Mouse (Mus musculus) liver, embryonic 16.5 days (tissue): ENCODE data around the gene Aox4. TPM values are rescaled to one million over a fixed set of nuclear protein-coding genes. Genes with fewer than 3 reads are reported as not detected.

Experiments
- ATAC-seq: fragments of 200-750 bp; cut with Nextera tagmentation; 2 replicates; pipeline ENCODE4 v1.8.0; 2017; ENCODE audit warnings: low read depth, mild to moderate bottlenecking, moderate number of reproducible peaks, moderate library complexity
- H3K27ac ChIP-seq: fragments of 300-500 bp; sonication (generic); 2 replicates; pipeline ENCODE4 v1.5.1; 2014; ENCODE audit warnings: mild to moderate bottlenecking, low read length
- H3K27me3 ChIP-seq: fragments of 300-500 bp; sonication (generic); 2 replicates; pipeline ENCODE4 v1.6.1; 2014; ENCODE audit warnings: low read depth, low read length, mixed read lengths; ENCODE audit not compliant: control insufficient read depth, insufficient read depth
- H3K36me3 ChIP-seq: fragments of 300-500 bp; sonication (generic); 2 replicates; pipeline ENCODE4 v1.6.1; 2014; ENCODE audit warnings: mild to moderate bottlenecking; ENCODE audit not compliant: control insufficient read depth, insufficient read depth
- H3K4me1 ChIP-seq: fragments of 300-500 bp; sonication (generic); 2 replicates; pipeline ENCODE4 v1.6.1; 2014; ENCODE audit warnings: low read depth, low read length, mixed read lengths; ENCODE audit not compliant: control insufficient read depth
- H3K4me2 ChIP-seq: fragments of 300-500 bp; sonication (generic); 2 replicates; pipeline ENCODE4 v1.6.1; 2014; ENCODE audit warnings: low read depth, low read length, mixed read lengths
- H3K4me3 ChIP-seq: fragments of 300-500 bp; sonication (generic); 2 replicates; pipeline ENCODE4 v1.5.1; 2014; ENCODE audit warnings: low read depth, mild to moderate bottlenecking, low read length
- H3K9ac ChIP-seq: fragments of 300-500 bp; sonication (generic); 2 replicates; pipeline ENCODE4 v1.6.1; 2014; ENCODE audit warnings: low read depth, low read length
- H3K9me3 ChIP-seq: fragments of 300-500 bp; sonication (generic); replicated peaks from 2 replicates; pipeline ENCODE4 v1.6.1; 2016; ENCODE audit warnings: low read length; ENCODE audit not compliant: control insufficient read depth
- WGBS: fragments of 180-500 bp; shearing (Covaris S2); extraction: QIAGEN DNeasy Blood & Tissue Kit; methylation state at CpG from one replicate; pipeline ENCODE4 v1.1.7; 2014; ENCODE audit not compliant: insufficient replicate concordance; 5-methylcytosine and 5-hydroxymethylcytosine counted together
- polyA plus RNA-seq: library from polyadenylated mRNA; unstranded; fragments of >200 nt; fragmentation: Nextera tagmentation; extraction: Ambion mirVana; gene quantifications from 2 replicates; pipeline ENCODE4 v1.2.1, GENCODE M21; 2015

The Aox4 gene
- polyA plus RNA-seq, 1 experiment from 2014 or later: 0.18 TPM

DNA sequence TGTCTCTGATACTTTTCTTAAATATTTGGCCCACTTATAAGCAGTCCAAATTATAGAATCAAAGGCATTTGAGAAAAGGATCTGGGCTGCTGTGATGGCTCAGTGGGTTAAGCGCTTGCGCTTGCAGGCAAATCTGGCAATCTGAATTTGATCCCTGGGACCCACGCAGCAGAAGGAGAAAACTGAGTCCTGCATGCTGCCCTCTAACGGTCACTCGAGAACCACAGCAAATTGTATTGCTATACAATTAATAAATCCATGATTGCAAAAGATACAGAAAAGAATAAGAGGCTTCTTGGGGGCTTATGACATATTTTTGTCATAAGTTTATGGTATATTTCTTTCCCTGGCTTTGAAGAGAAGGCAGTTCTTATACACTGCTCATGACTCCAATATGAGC is 25.2 kb downstream of the Aox4 start:
- Histone ChIP-seq H3K4me3 (no peak overlapping the region), H3K4me1 (no peaks in the 10 kb centered on the region; the same call in 1 of the 2 replicates), H3K4me2 (no peak overlapping the region), H3K27me3 (no peaks in the 10 kb centered on the region), H3K27ac (no peak overlapping the region), H3K36me3 (no peaks in the 10 kb centered on the region), H3K9me3 (no peaks in the 10 kb centered on the region), H3K9ac (no peak overlapping the region)
- no peak for ATAC-seq
- 44% methylated on average over 5 of the region's 5 CpGs for WGBS

DNA sequence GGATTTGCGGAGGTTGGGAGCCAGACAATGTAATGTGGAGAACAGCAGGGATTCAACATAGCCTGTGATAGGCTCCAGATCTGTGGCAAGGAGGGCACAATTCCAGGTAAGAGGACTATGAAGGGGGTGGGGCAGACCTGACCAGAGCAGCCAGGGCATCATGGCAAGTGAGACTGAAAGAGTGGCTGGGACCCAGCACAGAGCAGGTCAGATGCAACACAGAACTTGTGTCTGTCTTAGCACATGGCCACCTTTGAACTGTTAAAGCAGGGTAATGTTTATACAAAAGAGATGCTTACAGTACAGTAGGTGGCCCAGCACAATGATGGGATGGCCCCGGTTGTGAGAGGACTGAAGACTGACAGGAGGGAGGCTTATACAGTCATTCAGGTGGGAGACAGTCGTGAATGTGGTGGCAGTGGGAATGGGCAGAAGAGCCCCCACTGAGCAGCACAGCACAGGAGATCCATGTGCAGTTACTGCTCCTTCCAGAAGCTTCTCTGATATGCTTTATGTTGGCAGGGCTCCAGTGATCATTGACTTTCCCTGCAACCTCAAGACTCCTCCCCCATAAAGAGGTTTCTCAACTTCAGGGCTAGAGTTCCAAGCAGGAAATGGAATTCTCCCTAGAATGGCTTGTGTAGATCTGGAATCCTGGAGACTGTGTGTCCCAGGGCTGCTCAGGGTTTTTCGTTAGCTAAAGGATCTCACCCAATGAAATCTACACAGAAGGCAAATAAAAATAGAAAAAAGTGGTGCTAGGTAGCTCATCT is 27.5 kb downstream of the Aox4 start:
- Histone ChIP-seq H3K36me3 (no peaks in the 10 kb centered on the region), H3K4me2 (no peak overlapping the region), H3K27ac (no peak overlapping the region), H3K9ac (no peak overlapping the region), H3K4me3 (no peak overlapping the region), H3K9me3 (no peaks in the 10 kb centered on the region), H3K27me3 (no peaks in the 10 kb centered on the region), H3K4me1 (no peaks in the 10 kb centered on the region; the same call in 1 of the 2 replicates)
- 50% methylated on average over 4 of the region's 4 CpGs for WGBS
- 0 out of 2 replicates have a peak, but pooled peaks have one; percentile 9 for ATAC-seq

DNA sequence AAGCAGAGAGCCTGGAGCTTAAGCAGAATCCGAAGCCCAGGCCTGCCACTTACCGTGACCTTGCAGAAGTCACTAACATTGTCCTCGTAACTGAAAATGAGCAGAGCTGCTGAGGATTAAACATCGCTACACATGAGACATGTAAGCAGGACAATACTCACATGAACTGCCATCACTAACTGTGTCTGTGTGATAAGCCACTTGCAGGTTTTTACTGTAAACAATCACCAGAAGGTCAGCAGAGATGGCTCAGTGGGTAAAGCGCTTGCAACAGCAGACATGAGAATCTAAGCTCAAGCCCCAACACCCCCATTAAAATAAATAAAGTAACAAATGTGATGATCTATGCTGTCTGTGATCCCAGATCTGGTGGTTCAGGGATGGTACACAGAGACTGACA is 28.2 kb downstream of the Aox4 start:
- H3K4me3 ChIP-seq: no peak overlapping the region
- no peak for ATAC-seq

DNA sequence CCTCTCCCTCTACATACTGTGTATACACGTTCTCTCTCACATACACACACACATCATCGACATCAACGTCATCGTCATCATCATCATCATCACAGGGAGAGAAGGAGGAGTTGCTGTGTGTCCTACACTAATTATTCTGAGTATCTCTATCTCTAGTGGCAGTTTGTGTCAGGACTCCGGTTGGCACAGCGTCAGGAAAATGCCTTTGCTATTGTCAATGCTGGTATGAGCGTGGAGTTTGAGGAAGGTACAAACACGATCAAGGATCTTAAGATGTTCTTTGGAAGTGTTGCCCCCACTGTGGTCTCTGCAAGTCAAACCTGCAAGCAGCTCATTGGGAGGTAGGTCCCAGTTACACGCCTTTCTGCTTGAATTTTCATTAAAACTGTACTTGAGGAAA is 28.8 kb downstream of the Aox4 start:
- no peaks in the 10 kb centered on the region for H3K9me3 ChIP-seq
- H3K4me2 ChIP-seq: no peak overlapping the region
- WGBS: 70% methylated on average over 9 of the region's 9 CpGs
- no peak overlapping the region for H3K4me3 ChIP-seq
- no peak overlapping the region for H3K27ac ChIP-seq
- no peaks in the 10 kb centered on the region for H3K36me3 ChIP-seq
- H3K4me1 ChIP-seq: no peaks in the 10 kb centered on the region; the same call in 1 of the 2 replicates
- no peak for ATAC-seq
- H3K27me3 ChIP-seq: no peaks in the 10 kb centered on the region
- H3K9ac ChIP-seq: no peak overlapping the region

More for the DNA sequence above, 28.2 kb downstream of the Aox4 start:
- no peaks in the 10 kb centered on the region for H3K36me3 ChIP-seq
- H3K4me2 ChIP-seq: no peak overlapping the region
- H3K9ac ChIP-seq: no peak overlapping the region
- H3K9me3 ChIP-seq: no peaks in the 10 kb centered on the region
- H3K4me1 ChIP-seq: no peaks in the 10 kb centered on the region; the same call in 1 of the 2 replicates
- no peak overlapping the region for H3K27ac ChIP-seq
- H3K27me3 ChIP-seq: no peaks in the 10 kb centered on the region
- WGBS: 66% methylated on average over 5 of the region's 5 CpGs

DNA sequence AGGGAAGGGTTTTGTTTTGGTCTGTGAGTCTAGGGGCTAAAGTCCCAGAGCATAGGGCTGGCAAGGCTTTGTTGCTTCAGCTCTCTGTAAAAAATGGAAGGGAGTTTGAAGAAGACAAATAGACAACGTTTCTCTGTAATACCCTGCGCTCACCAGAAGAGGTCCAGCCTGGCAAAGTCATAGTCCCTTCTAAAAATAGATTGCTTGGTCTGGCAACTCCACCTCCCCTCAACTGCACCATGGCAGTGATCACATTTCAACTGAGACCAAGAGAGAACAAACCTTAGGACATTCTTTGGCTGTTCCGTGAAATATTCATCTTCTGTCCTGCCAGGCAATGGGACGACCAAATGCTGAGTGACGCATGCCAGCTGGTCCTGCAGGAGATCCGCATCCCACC is 30.1 kb downstream of the Aox4 start:
- Histone ChIP-seq H3K9ac (no peak overlapping the region), H3K27me3 (no peaks in the 10 kb centered on the region), H3K9me3 (no peaks in the 10 kb centered on the region), H3K4me1 (no peaks in the 10 kb centered on the region; the same call in 1 of the 2 replicates), H3K27ac (no peak overlapping the region), H3K4me3 (no peak overlapping the region), H3K36me3 (no peaks in the 10 kb centered on the region), H3K4me2 (no peak overlapping the region)
- no peak for ATAC-seq
- 54% methylated on average over 6 of the region's 6 CpGs for WGBS

DNA sequence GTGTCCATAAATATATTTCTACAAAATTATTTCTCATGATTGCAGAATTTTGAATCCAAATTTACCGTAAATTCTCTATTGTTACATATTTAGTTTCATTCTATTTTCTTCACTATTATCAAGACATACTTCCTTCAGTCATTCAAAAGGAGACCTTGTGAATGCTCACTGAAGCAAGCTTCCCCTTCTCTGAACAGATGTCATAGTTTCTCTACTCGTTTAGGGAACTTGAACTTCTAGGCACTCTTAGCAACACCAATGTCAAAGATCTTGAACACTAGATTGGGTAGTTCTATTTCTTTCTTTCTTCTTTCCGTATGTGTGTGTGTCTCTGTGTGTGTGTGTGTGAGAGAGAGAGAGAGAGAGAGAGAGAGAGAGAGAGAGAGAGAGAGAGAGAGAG is 34.3 kb downstream of the Aox4 start:
- H3K4me2 ChIP-seq: no peak overlapping the region
- no peaks in the 10 kb centered on the region for H3K4me1 ChIP-seq
- ATAC-seq: no peak
- 42% methylated on average over 3 of the region's 3 CpGs for WGBS
- H3K9me3 ChIP-seq: no peaks in the 10 kb centered on the region
- no peak overlapping the region for H3K4me3 ChIP-seq
- H3K27ac ChIP-seq: no peak overlapping the region
- no peak overlapping the region for H3K9ac ChIP-seq
- no peaks in the 10 kb centered on the region for H3K36me3 ChIP-seq
- H3K27me3 ChIP-seq: no peaks in the 10 kb centered on the region

DNA sequence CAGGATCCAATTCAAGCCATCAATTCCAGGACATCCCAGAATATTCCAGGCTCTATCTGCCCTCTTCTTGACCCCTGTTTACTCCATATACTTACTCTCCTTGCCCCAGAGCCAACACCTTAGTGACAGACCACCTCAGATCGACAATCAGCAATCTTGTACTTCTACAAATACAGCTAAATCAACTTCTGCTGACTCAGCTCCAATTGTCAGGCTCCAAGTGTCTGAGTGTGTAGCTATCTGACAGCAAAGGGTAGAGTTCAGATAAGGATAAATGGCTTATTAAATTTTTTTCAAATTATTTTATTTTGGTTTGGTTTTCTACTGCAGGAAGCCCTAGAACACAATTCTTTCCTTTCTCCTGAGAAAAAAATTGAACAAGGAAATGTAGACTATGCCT is 38.3 kb downstream of the Aox4 start:
- Histone ChIP-seq H3K27ac (no peak overlapping the region), H3K9ac (no peak overlapping the region), H3K27me3 (no peaks in the 10 kb centered on the region), H3K9me3 (no peaks in the 10 kb centered on the region), H3K36me3 (no peaks in the 10 kb centered on the region), H3K4me2 (no peak overlapping the region), H3K4me1 (no peaks in the 10 kb centered on the region), H3K4me3 (no peak overlapping the region)
- no peak for ATAC-seq
- 34% methylated on average over 1 of the region's 1 CpGs for WGBS

DNA sequence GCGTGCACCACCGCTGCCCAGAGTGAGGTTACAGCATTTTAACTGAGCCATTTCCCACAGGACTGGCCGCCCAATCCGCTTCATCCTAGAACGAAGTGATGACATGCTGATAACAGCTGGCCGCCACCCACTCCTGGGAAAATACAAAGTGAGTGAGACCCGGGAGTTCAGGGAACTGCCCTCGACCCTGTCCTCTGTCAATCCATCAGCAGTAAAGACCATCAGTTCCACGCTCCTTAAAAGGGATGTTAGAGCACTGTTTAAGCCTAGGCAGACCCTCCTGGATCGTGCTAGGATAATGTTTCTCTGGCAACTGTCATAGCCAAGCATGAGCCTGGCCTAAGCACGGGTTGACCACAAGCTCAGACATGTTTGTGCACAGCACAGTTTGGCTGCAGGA is 43.3 kb downstream of the Aox4 start:
- Histone ChIP-seq H3K4me1 (no peaks in the 10 kb centered on the region), H3K36me3 (no peaks in the 10 kb centered on the region), H3K9ac (no peak overlapping the region), H3K4me2 (no peak overlapping the region), H3K9me3 (no peaks in the 10 kb centered on the region), H3K4me3 (no peak overlapping the region), H3K27ac (no peak overlapping the region), H3K27me3 (no peaks in the 10 kb centered on the region)
- no peak for ATAC-seq
- WGBS: 56% methylated on average over 11 of the region's 11 CpGs

DNA sequence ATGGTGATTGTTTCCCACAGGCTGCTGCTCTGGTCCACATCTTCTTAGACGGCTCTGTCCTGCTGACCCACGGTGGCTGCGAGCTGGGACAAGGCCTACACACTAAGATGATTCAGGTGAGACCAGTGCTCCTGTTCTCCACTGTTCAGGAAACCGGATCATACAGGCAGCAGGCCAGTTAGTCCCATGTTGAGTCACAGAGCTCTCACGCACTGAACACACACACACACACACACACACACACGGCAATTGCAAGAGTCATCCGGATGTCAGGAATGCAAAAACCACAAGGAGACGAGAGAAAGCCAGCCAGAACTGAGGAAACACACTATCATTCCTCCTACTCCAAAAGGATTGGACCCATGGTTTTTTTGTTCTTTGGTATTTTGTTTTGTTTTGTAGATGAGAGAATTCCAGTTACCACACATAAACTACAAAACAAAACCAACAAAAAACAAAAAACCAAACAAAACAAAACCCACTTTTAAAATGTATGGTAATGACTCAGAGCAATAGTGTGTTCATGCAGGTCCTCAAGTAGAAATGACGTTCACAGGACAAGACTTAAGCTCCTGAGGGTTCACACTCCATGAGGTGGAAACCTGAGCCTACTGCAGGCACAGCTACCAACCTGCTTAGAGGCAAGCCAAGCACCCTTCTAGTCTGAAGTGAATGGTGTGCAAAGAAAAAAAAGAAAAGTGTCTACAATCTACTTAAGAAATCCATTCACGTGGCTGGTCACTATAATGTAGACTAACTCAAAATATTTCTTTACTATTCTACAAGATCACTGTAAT is 47.2 kb downstream of the Aox4 start:
- Histone ChIP-seq H3K4me2 (no peak overlapping the region), H3K9me3 (no peaks in the 10 kb centered on the region), H3K9ac (no peak overlapping the region), H3K4me3 (no peak overlapping the region), H3K27me3 (no peaks in the 10 kb centered on the region), H3K27ac (no peak overlapping the region), H3K36me3 (no peaks in the 10 kb centered on the region), H3K4me1 (no peaks in the 10 kb centered on the region)
- no peak for ATAC-seq
- 58% methylated on average over 10 of the region's 10 CpGs for WGBS
